Mouse (Mus musculus): ENCODE measurements around the gene Map3k14.
A peak's percentile ranks its signal among the peaks of the same experiment; 100 is the strongest.

The Map3k14 gene

DNA sequence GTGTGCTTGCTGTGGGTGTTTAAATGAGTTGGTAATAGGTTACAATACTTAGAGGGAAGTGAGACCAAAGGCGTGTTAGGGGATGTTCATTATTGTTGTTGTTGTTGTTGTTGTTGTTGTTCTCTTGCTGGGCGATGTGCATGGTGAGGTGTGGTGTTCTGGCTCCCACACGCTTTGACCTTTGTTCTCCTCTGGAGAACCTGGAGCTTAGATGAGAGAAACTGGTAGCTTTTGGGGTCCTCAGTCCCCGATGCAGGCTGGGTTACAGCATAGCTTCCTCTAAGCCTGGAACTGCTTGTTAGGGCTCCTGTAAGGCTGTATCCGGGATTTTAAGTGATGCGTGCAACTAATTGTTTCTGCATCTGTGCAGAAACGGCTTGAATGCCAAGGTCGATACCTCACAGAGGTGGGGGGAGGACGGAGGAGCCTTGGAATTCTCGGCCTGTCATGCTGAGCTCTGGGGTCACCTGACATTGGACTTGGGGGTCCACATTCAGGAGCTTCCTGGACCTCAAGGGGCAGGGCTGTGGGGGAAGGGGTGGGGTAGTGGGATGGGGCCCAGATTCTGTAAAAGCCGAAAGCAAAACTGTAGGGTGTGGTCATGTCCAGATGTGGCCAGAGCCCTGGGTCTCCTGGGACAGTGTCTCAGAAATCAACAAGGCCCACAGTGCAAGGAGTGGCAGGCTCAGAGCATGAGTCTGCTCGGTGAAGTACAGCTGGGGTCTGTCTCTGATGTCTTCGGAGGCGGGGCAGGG is 91.4 kb downstream of the Map3k14 start:
- no peak for ATAC-seq (ENCODE audit: low TSS enrichment)

DNA sequence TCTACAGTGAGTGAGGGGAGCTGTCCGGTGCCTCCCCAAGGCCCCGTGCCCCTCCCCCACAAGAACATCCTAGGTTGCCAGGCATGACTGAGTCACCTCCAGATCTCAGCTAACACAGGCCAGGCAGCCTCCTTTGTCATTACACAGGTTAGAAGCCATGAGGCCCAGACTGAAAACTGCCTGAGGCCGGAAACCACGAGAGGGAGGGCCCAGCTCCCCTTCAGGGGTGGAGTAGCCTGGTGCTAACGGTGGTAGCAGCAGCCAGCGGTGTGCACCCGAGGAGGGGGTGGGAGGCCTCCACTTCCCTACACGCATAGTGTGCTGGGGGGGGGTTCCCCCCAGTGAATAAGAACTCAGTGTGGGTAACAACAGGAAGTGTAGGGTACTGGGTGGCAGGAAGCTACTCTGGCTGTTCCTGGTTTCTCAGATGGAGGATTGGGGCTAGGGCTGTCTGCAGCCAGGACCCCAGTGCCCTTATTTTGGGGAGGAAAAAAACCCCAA is 92.3 kb downstream of the Map3k14 start:
- no peak for ATAC-seq (ENCODE audit: low TSS enrichment)

DNA sequence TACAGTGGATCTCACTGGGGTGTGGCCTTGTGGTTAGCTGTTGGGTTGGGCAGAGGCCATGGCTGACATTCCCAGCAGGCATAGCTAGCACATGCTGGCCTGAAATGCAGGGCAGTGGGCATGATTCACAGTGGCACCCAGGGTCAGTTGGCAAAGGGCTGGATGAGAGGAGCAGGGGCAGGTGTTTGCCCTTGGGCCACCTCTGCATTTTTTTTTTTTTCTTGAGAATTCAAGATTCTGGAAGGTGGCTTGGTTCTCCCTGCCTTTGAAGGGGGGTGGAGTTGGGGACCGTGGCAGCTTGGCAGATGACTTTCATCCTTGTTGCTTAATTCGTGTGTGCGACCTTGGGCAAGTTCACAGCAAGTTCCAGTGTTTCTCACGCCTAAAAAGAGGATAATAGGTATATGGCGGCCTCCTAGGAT is 92.8 kb downstream of the Map3k14 start:
- no peak for ATAC-seq (ENCODE audit: low TSS enrichment)

DNA sequence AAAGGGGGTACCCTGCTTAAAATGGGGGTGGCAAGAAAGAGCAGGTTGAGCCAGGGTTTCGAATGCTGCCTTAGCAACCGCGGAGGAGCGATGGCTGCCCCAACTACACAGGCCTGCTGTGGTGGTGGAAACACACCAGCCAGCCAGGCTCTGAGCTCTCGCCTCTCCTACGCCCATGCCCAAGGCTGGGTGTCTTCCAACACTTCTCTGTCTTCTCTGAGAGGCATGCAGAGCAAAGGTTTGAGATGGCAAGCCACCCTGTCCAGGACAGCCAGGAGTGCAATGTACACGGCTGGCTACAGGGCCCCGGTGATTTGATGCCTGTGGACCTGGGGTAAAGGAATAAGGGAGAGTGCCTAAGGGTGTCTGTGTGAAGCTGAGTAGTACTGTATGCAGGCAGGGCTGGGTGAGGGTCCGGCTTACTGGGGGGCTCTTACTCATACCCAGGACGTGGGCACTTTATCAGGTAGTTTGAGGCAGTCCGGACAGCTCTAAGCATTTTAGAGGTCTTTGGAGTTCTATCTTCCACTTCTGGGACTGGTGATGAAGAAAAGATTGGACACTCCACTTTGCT is 93.4 kb downstream of the Map3k14 start:
- ATAC-seq (ENCODE audit: low TSS enrichment), result peak; percentile 59; the same call in 1 of the 2 replicates

DNA sequence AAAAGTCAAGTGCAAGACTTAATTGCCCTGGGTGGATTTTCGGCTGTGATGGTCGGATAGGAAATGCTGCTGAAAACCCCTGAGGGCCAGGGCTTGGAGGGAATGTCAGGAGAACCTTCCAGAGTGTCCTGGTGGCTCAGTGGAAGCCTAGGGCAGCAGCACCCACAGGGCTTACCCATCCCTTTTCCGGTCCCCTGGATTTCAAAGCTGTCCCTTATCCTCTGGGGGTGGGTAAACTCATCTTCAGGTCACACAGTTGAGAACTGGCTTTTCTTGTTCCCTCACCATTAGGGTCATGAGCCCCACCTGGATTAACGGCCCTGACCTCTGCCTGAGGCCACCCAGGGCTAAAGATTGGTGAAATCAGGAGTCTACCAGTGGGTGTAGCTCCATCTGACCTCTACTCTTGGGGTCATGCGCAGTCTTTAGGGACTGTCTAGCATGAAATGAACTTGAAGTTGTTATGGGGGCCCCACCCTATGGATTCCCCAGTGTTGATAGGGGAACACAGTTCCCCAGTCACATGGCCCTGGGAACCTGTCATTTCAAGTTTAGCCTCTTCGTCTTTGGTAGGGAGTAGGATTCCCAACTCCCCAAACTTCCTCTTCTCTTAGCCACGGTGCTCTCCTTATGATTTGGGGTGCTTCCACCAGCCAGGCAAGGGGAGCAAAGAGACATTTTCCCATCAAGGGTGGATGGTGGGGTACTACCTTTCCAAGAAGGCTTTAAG is 94.1 kb downstream of the Map3k14 start:
- no peak for ATAC-seq (ENCODE audit: low TSS enrichment)

DNA sequence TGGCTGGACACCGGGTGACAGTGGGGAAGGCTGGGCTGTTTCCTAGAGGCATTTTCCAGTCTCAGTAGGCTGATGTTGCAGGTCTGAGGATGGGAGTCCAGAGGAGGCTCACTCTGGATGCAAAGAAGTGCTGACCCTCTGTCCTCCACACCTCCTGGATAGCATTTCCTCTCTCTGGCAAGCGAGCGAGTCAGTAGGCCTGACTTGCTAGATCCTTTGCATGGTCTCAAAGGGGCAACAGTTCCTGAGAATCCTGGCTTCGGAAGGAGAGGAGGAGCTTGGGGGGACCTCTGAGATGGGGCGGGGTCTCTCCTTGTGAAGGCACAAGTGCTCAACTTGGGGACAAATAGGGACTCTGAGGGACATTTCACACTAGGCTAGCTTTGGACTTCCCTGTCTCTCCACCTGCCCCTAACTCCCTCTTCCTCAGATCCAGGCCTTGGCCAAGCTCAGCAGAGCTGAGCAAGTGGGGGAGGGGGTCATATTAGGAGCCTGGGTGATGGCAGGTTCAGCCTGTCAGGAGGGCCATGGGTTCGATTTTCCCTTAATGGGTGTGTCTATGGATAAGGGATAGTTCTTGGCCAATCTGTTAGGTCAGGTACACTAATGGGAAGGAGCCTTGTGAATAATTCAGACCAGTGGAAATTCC is 94.8 kb downstream of the Map3k14 start:
- ATAC-seq (ENCODE audit: low TSS enrichment), result no peak

DNA sequence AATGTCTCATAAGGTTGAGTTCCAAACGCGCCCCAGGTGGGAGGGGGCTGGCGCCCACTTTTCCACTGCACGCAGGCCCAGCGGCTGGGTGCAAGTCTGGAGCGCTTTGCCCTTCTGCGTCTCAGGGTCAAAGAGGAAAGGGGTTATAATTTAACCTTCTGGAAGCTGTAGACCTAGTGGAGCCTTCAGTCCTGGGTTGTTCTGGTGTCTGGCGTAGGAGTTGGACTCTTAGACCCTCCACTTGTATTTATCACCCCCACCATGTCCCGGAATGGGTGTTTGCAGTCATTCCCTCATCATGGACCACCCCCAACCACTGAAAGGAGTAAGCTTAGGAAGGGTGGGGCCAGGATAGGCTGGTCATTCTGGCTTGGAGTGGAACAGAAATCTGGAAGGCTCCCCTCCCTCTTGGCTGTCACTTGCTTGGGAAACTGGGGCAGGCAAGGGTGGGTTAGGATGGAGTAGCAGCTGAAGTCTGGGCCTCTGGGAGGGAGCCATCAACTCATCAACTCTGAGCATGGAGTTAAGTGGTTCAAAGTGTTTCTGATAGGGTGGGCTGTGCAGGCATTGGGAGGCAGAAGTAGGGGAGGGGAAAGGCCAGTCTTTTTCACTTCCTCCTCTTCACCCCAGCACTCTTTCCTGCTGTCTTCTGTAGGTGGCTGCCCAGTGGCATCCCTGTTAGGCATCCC is 95.4 kb downstream of the Map3k14 start:
- no peak; the same call in 1 of the 2 replicates for ATAC-seq (ENCODE audit: low TSS enrichment)

DNA sequence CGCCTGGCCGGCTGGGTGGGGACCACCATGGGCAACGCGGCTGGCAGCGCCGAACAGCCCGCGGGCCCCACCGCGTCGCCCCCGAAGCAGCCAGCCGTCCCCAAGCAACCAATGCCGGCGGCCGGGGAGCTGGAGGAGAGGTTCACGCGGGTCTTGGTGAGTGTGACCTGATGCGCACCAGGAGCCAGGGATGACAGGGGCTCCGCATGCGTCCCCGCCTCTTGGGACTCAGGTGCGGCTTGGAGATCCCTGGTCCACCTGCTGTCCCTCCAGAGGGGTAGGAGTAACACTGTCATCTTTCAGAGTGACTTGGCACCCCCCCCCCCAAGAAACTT is 96.0 kb downstream of the Map3k14 start:
- ATAC-seq (ENCODE audit: low TSS enrichment), result no peak

DNA sequence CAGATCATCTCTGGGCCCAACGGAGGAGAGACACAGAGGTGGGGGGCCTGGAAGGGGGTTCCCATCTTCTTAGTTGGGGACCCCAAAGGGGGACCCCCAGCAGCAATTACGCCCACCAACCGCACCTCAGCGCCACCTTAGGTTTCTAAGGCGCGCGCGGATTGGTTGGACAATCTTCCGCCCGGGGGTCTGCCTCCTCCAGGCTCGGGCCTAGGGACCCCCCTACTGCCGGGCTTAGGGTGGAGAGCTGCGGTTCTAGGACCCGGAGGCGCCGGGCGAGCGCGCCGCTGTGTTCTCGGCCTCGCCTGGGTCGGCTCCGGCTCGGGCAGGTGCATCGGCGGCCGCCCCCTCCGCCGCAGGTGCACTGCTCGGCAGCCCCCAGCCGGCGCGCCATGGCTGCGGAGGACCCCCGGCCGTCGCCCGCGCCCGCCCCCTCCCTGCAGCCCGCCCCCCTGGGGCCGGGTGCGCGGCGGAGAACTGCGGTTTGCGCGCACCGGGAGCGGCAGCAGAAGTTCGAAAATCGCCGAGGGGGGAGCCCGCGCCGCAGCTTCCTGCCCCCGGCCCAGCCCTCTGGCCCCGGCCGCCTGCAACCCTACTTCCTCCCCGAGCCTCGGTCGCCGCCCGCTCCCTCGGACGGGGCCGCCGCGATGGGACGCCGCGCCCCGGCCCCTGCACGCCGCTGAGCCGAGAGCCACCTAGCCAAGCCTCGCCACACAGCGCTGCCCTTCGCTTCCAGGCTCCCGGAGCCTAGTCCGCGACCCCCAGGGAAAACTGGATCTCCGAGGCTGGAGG is 96.6 kb downstream of the Map3k14 start, which contains the start of gene Fmnl1:
Gene Fmnl1 (plus strand): TSS at position 614 of the 792 bp plus-strand sequence.
- no peak for ATAC-seq (ENCODE audit: low TSS enrichment)

DNA sequence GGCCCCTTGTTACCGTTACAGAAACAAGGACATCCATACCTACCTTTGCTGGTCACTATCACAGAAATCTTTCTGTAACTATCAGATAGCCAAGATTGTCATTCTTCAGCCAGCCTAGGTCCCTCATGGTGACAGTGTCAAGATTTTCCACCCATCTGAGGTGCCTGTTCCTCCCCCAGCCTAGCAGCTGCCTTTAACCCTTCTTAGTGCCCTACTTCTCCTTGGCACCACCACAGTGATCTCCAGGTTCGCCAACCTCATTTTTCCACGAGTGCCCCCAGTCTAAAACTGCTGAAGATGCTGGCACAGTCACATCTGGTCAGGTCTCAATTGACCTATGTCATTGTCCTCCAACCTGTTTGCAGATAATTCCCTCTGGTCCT is 97.2 kb downstream of the Map3k14 start:
- no peak for ATAC-seq (ENCODE audit: low TSS enrichment)
